Mouse (Mus musculus) erythroblast, adult 5-6 weeks (primary cell): ENCODE data around the gene Abcg4. TPM values are rescaled to one million over a fixed set of nuclear protein-coding genes. Genes with fewer than 3 reads are reported as not detected.
"Not testable (repeated sequence)": the region's sequence is repeated elsewhere in the genome, so short reads cannot be mapped to it uniquely, and the experiment has no call there.

ENCODE experiments used
- ATAC-seq: replicated peaks from 2 replicates; pipeline ENCODE4 v1.8.0; 2016; ENCODE audit warnings: moderate number of reproducible peaks, mild to moderate bottlenecking, moderate TSS enrichment, inconsistent platforms; ENCODE audit not compliant: poor library complexity, low FRiP score, severe bottlenecking
- total RNA-seq, 2 experiments: library from RNA; stranded (forward) in 1 of 2; stranded (reverse) in 1 of 2; fragments of 150-400 nt in 1 of 2; fragments of 200-764, 138-1000 nt in 1 of 2; gene quantifications; 2 replicates each; pipeline versions ENCODE4 v1.2.3 to v1.2.4; 2015 to 2017; ENCODE audit warnings: low replicate concordance in 2 of 2

Gene Abcg4
- 20.8 and 24.2 TPM in 2 replicates for total RNA-seq (2015; ENCODE audit: low replicate concordance)
- total RNA-seq (2017; ENCODE audit: low replicate concordance) = 18.1 and 18.8 TPM in 2 replicates

- peak; percentile 68 for ATAC-seq
Observed at GRCm38 (mm10) chr9:44288076-44288958, at the start of gene Abcg4. Abcg4 (minus strand) TSS chr9:44288615.

GRCm38 (mm10) chr9:44337436-44338169 lies 49.2 kb upstream of the Abcg4 start:
- no peak for ATAC-seq

DNA sequence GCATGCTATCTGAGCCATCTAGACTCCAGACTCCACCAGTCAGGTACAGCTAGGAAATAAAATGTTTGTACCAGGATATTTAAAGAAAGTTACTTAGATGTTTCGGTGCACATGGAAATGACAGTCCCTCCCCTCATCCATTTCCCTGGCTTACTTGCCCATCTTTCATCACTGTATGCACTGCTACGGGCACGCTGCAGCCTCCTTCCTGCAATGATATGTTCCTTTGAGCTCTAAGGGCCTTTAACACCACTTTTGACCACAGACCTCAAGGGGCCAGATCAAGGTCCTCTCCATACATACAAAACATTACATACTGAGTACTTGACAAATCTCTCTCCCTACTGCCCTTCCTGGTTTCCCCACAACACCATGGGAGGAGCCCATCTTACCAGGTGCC lies 48.5 kb upstream of the Abcg4 start:
- ATAC-seq = no peak; the same call in 1 of the 2 replicates

DNA sequence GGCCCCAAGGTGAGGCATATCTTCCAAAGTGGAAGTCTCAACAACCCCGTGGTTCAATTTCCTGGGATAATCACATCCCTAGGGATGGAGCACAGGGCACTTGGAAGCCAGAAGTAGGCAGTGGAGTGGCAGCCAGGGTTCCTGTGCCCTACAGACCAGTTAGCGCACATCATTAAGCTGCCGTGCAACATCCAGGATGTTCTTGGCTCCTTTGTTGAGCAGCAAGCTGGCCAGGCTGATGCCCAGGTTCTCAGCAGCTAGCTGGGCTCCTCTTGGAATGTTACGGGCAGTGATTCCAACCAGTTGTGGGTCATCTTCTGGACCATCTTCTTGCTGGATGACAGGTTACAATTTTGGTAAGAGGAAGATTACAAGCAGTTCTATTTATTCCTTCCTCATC lies 48.1 kb upstream of the Abcg4 start:
- ATAC-seq = 0 out of 2 replicates have a peak, but pooled peaks have one; percentile 4

- ATAC-seq = 0 out of 2 replicates have a peak, but pooled peaks have one; percentile 7
Observed at GRCm38 (mm10) chr9:44336093-44336406, 47.6 kb upstream of the Abcg4 start.

DNA sequence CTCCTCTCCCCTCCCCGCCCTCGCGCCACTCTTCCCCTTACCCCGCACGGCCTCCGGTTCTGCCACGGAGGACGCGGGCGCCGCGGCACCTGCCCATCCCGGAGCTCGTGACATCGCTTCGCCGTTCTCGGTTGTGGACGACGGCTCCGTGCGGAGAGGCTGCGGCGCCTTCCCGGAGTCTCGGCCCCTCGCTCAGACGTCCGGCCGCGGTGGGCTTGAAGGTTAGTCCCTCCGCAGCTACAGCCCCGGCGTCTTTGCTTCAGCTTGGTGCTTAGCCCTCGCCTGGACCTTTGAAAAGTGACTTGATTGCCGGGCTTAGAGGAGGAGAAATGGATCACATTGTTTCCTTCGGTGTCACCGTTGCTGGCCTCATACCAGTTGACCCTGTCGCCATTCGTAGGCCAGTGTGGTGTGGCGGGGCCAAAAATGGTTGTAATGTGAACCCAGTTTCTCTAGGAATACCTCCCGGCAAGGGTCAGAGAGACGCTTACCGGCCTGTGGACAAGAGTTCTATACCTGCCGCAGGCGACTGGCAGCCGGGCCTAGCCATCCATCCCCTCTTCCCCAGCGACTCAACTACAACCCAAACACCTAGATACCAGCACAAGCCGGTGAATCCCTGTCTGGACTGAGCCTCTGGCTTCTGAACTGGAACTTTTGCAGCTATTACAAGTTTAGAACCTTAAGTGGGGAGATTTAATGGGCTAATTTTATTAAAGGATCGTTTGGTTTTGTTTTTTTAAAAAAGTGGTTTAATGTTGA lies 47.1 kb upstream of the Abcg4 start:
- peak; percentile 30 for ATAC-seq

DNA sequence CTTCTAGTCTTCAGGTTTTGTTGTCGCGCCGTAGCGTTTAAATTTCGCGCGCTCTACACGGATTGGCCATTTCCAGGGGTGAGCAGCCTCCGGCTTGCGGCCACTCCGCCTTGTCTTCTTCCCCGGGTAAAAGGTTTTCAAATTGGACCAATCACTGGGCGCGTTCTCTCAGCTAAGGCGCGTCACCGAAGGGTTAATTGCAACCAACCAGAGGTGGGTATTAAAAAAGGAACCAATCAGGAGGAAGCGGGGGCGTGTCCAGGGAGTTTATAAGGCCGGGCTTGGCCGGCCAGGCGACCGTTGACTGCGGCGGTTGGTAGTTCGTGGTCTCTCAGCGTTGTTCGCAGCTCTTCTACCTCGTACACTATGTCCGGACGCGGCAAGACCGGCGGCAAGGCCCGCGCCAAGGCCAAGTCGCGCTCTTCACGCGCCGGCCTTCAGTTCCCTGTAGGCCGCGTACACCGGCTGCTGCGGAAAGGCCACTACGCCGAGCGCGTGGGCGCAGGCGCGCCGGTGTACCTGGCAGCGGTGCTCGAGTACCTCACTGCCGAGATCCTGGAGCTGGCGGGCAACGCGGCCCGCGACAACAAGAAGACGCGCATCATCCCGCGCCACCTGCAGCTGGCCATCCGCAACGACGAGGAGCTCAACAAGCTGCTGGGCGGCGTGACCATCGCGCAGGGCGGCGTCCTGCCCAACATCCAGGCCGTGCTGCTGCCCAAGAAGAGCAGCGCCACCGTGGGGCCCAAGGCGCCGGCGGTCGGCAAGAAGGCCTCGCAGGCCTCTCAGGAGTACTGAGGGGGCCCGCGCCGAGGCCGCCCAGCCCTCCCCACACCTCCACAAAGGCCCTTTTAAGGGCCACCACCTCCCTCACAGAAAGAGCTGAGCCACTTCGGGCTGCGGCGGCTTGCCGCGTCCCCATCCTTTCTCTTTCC lies 46.2 kb upstream of the Abcg4 start, which contains the start of gene H2afx:
H2afx (plus strand) TSS at position 299 of the 935 bp plus-strand sequence.
- peak; percentile 76 for ATAC-seq

DNA sequence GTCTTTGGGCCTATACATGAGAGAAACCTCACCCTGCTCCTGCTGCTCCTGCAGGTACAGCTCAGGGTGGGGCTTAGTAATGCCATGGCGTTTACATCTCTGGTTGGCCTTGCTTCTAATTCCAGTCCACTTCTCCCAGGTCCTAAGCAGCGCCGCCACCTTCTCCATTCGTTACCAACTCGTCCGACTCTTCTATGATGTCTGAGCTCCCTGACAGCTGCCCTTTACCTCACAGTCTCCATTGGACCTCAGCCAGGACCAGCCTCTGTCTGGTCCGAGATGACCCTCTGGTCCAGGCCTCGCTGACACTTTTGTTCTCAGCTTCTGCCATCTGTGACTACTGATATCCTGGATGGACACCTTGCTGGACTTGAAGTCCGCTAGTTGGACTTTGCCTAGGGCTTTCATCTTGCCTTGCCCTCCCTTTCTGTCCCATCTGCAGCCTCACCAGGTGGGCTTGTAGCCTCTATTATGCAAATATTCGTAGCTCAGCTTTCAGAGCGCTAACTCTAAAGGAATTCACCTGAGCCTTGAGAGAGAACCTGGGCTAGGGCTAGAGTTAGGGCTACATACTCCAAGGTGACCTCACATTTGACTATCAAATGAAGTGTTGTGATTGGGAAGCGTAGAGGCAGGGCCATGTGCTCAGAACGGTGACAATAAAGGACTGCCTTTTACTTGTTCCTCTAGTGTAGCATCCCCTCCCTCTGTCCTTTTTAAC lies 44.7 kb upstream of the Abcg4 start:
- no peak for ATAC-seq

DNA sequence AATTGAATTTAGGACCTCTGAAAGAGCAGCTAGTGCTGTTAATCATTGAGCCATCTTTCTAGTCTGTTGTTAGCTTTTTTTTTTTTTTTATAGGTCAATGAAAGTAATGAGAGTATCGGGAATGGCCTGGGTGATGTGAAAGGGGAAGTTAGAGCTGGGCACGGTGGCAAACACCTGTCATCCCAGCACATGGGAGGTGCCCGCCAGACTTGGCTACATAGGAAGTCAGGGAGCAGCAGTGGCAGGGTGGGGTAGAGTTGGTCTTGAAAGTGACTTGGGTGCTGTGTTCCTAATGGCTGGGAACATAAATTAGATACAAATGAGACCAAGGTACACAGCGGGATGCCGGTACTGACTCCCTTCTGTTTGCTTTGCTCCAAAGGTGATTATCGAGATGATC lies 42.3 kb upstream of the Abcg4 start:
- no peak for ATAC-seq

DNA sequence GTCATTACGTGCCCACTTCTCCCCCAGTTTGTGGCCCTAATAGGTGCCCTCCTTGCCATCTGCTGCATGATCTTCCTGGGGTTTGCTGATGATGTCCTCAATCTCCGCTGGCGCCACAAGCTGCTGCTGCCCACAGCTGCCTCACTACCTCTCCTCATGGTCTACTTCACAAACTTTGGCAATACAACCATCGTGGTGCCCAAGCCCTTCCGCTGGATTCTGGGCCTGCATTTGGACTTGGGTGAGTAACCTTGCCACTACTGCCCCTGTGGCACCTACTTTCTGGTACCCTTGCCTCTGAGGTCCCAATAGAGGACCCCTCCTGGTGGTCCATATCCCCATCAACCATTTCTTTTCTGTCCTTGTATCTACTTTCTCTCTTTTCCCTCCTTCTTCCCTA lies 39.5 kb upstream of the Abcg4 start:
- no peak for ATAC-seq

DNA sequence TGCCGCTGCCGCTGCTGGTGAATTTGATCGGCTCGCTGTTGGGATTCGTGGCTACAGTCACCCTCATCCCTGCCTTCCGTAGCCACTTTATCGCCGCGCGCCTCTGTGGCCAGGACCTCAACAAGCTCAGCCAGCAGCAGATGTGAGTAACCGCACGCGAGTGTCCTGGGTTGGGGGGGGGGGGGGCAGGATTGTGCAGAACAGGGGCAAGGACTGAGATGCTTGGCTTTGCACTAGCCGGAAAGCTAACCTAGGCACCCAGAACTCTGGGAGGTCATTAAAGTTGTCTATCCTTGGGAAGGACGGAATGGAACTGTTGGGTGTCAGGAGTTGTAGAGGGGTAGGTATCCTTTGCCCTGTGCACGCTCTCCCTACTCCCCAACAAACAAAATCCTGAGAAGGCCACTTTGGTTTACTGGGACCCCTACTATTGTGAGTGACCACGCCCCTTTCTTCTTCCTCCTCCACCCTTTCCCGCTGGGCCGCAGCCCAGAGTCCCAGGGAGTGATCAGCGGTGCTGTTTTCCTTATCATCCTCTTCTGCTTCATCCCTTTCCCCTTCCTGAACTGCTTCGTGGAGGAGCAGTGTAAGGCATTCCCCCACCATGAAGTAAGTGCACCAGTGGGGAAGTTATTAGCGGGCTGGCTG lies 38.8 kb upstream of the Abcg4 start:
- ATAC-seq = peak; percentile 42; the same call in 1 of the 2 replicates

DNA sequence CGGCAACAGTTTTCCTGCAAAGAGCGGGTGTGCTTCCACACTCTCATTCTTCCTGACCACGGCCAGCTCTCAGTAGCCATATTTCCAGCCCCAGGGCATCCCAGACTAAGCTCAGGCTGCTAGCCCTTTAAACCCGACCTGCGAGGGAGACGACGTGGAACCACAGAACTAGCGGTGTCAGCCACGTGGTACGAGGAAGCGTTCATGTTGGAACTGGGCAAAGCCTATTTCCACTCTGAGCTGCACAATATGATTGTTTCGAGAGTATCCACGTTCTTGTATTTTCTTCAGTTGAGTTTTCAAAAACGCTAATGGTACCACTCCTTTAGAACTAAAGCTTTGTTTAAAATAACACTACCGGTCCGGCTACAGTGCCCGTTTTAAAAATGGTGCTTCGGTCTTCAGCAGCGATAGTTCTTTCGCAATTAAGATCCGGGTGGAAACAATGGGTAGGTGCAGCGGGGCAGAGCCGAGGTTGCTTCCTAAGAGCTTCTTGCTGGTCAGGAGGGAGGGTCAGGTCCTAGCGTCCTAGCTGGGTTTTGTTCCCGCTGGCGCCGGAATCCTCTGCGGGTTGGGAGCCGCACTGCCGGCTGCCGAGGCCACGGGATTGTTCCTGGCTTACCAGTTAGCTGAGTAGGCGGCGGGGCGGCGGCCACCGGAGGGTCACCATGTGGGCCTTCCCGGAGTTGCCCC lies 38.1 kb upstream of the Abcg4 start:
- peak; percentile 80 for ATAC-seq

DNA sequence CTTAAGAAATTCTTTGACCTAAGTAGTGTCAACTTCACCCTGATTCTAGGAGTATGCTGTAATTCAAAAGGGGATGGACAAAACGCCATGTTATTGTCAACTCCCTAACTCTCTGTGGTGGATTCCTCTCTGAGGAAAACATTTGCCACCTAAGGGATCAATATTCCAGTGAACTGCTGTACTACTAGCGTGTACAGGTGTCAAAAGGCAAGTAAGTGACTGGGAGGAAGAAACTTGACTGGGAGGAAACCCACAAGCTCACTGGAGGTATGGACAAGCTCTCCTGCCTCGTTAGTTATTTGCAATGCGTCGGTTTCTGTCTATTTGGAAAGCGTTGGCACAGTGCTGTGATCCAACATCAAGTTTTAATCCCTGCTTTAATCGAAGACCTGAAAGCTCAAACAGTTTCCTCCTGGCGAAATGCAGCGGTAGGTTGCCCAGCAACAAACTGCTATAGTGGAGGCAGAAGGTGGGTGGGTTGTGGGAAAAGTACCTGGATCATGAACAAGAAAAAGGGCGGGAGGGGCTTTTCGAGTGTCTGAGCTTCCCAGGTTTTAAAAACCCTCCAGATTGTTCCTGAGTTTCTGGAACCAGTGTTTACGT lies 37.5 kb upstream of the Abcg4 start, which contains the start of gene Dpagt1:
Dpagt1 (plus strand) TSS at position 252 of the 603 bp plus-strand sequence.
- ATAC-seq = no peak

- ATAC-seq = not testable (repeated sequence)
Observed at GRCm38 (mm10) chr9:44325032-44325767, 36.8 kb upstream of the Abcg4 start.

DNA sequence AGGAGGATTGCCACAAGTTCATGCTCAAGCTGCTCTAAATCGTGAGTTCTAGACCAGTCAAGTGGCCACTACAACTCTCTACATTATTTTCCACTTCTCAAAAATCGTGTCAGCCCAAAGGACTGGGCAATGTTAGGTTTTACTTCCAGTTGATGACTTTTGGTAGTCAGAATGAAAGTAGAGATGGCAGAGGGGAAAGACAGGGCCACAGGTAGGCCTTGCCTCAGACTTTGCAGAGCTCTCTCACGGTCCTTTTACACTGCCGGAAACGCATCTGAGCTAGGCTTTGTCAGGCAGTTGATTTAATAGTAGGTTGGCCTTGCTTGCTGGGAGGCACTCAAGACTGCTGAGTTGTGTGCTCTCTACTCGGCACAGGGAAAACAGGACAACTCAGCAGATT lies 35.7 kb upstream of the Abcg4 start:
- no peak for ATAC-seq

DNA sequence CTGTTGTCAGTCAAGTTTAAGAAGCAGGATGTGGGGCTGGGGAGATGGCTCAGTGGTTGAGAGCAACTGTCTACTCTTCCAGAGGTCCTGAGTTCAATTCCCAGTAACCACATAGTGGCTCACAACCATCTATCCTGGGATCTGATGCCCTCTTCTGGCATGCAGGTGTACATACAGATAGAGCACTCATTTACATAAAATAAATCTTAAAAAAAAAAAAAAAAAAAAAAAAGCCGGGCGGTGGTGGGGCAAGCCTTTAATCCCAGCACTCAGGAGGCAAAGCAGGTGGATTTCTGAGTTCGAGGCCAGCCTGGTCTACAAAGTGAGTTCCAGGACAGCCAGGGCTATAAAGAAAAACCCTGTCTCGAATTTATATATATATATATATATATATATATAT lies 35.2 kb upstream of the Abcg4 start:
- ATAC-seq = not testable (repeated sequence)
